Mouse (Mus musculus): Measurements from ENCODE around the gene Slc6a13.

Slc6a13 gene

GRCm38 (mm10) chr6:121299954-121300353 is at the start of gene Slc6a13:
Slc6a13 (plus strand) TSS chr6:121300227.
- DNase-seq (ENCODE audit: low read depth, low spot score), result peak; percentile 61

GRCm38 (mm10) chr6:121250406-121250805 is 49.6 kb upstream of the Slc6a13 start:
- no peak for DNase-seq (ENCODE audit: low read depth, low spot score)

- no peak for DNase-seq (ENCODE audit: low read depth, low spot score)
Observed at GRCm38 (mm10) chr6:121251256-121251655, 48.8 kb upstream of the Slc6a13 start.

GRCm38 (mm10) chr6:121260548-121260947 is 39.5 kb upstream of the Slc6a13 start:
- peak; percentile 52 for DNase-seq (ENCODE audit: low read depth, low spot score)

GRCm38 (mm10) chr6:121261233-121261632 is 38.8 kb upstream of the Slc6a13 start:
- DNase-seq (ENCODE audit: low read depth, low spot score), result no peak

- DNase-seq (ENCODE audit: low read depth, low spot score), result no peak
Observed at GRCm38 (mm10) chr6:121262004-121262403, 38.0 kb upstream of the Slc6a13 start.

- DNase-seq (ENCODE audit: low read depth, low spot score), result no peak
Observed at GRCm38 (mm10) chr6:121262496-121262895, 37.5 kb upstream of the Slc6a13 start.

- no peak for DNase-seq (ENCODE audit: low read depth, low spot score)
Observed at GRCm38 (mm10) chr6:121270156-121270555, 29.9 kb upstream of the Slc6a13 start.

- no peak for DNase-seq (ENCODE audit: low read depth, low spot score)
Observed at GRCm38 (mm10) chr6:121271707-121272074, 28.3 kb upstream of the Slc6a13 start.

DNA sequence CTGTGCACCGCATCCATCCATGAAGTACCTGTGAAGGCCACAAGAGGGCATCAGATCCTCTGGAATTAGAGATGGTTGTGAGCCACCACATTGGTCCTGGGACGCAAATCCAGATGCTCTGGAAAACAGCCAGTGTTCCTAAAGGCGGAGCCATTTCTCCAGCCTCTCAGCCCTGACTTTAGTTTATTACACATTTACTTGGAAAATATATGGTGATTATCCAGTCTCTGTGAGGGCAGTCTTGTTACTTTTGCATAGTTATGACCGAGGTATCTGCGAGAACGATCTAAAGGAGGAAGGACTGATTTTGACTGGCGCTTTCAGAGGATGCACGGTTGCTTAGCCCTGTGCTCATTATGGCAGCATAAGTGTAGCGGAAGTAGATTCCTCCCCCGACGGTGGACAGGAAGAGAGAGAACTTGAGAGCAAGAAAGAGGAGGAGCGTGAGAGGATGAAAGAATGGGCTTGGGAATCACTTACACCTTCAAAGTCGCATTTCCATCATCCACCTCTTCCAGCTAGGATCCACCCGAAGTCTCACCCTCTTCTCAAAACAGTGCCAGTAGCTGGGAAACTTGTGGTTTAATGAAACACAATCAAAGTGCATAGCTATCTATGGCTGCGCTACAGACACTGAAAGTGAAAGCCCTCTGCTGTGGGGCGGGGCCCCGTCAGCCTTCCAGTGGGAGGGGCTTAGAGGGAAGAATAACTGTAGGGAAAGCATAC is 27.8 kb upstream of the Slc6a13 start:
- peak; percentile 87 for DNase-seq (ENCODE audit: low read depth, low spot score)

GRCm38 (mm10) chr6:121274356-121274755 is 25.7 kb upstream of the Slc6a13 start:
- peak; percentile 39 for DNase-seq (ENCODE audit: low read depth, low spot score)

DNA sequence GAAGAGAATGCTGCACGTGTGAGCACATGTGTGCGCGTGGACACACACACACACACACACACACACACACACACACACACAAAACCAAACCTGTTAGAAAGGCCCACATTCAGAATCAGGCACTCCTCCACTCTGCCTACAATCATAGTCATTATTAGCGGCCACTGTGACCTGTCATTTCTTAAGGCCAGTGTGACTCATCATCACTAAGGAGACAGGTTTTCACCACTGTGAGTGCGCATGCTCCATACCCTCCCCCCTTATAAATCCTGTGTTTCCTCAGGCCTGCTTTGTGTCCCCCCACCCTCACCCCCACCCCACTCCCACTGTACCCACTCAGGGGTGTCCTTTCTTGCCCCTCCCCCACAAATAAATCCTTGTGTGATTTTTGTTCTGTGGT is 15.9 kb upstream of the Slc6a13 start:
- no peak for DNase-seq (ENCODE audit: low read depth, low spot score)

DNA sequence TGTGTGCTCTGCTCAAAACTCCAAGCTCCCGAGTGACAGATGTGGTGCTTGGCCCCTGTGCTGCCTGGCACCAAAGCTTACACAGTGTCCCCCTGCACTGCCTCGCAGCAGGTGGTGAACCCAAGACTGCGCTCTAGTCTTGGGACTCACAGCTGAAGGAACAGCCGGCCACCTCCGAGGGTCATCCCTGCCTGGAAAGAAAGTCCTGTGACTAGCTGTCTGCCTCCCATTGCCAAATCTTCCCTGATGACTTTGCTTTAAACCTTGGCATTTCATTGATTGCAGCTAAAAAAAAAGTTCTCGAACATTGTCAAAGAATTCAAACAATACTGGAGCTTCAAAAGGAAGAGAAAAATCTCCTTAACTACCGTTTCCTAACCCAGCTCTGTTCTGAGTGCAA is 710 bp upstream of the Slc6a13 start:
- DNase-seq (ENCODE audit: low read depth, low spot score), result no peak

- no peak for DNase-seq (ENCODE audit: low read depth, low spot score)
Observed at GRCm38 (mm10) chr6:121300504-121300903, 477 bp downstream of the Slc6a13 start.

DNA sequence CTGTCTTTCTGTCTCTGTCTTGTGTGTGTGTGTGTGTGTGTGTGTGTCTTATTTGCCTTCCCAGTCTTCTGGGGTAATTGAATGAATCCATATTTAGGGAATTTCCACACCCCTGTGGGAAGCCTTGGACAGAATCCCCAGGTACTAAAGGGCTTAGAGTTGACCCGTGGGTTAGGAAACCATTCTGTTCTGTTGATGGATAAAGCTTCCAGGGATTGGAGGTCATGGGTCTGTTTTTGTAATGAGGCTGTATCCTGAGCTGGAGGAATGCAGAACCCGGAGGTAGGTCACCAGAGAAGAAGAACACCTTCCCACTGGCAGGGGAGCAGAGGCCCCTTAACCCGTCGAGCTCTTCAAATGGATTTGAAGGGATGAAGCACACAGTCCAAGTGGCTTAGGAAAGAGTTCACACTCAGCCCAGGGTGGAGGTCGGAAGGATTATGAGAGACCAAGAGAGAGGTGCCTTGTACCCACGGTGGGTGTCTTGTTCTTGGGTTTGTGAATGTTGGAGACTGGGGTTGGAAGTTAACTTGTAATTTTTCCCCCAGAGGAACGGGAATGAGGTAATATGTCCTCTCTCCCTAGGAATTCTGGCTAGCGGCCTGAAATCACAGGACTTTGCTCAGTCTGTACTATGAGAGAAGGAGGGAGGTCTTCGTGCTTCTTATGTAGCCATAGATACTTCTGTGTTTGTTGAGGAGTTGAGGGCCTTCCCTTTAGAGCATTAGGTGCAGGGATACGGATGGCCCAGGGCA is 3.6 kb downstream of the Slc6a13 start:
- no peak for DNase-seq (ENCODE audit: low read depth, low spot score)

DNA sequence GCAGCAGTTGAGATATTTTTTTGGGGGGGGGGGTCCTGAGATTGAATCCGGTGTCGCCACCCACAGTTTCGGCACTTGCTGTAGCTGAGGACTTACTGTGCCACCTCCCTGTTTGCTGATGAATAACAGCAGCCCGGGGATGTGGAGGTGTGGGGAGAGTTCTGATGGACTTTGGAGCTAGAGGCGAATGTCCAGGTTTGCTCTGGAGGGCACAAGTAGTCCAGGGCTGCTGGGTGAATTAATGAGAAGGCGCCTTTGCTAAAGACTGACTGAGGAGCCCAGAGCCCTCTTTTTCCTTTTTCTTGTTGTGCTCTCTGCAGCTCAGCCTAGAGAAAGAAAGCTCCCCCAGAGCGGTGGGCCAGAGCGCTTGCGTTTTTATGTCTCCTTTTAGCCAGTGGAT is 4.6 kb downstream of the Slc6a13 start:
- DNase-seq (ENCODE audit: low read depth, low spot score), result no peak

- no peak for DNase-seq (ENCODE audit: low read depth, low spot score)
Observed at GRCm38 (mm10) chr6:121305571-121305970, 5.5 kb downstream of the Slc6a13 start.

- DNase-seq (ENCODE audit: low read depth, low spot score), result no peak
Observed at GRCm38 (mm10) chr6:121310984-121311383, 11.0 kb downstream of the Slc6a13 start.

DNA sequence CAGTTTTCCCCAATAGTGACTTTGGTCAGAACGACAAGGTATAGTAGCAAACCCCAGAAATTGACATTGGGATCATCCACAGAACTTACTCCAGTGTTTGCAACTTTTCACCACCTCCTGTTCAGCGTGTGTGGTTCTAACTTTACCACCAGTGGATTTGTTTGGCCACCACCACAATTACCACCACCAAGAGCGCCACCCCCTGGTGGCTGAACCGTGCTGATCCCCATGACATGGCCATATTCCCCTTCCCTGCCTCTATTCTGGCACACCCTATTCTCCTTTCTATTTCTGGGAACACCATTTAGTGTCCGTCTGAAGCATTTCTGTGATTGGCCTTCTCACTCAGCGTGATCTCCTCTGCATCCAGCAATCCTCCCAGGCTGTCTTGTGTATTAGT is 19.1 kb downstream of the Slc6a13 start:
- DNase-seq (ENCODE audit: low read depth, low spot score), result no peak

DNA sequence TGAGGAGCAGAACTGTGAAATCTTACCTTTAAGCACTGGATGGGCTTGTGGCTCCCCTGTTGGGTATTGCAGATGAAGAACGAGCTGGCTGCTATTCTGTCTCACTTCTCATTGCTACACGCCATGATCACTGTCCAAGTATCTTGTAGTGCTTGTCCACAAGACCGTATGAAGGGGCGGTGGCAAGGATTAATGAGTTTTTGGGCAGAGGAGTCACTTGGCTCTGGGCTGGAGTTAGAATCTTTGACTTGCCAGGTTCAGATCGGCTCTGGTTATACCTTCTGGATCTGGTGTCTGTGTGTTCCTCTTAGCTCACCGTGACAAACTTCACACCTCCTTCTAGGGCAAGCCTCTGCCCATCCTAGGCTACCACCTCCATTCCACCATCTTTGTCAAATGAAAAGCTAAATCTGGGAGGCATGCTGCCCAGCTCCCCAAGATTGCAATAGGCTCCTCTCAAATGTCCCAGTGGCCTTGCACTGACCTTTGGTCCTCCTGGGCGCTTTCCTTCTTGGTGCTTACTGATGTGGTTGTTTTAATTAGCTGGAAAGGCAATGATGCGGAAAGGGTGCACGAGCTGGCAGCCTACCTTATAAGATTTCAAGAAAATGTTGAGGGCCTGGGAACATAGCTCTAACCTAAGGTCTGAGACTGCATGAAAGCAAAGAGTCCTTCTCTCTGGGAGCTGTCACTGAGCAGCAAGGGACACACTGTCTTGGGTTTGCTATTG is 22.5 kb downstream of the Slc6a13 start:
- DNase-seq (ENCODE audit: low read depth, low spot score), result no peak

- DNase-seq (ENCODE audit: low read depth, low spot score), result no peak
Observed at GRCm38 (mm10) chr6:121325298-121325697, 25.3 kb downstream of the Slc6a13 start.

DNA sequence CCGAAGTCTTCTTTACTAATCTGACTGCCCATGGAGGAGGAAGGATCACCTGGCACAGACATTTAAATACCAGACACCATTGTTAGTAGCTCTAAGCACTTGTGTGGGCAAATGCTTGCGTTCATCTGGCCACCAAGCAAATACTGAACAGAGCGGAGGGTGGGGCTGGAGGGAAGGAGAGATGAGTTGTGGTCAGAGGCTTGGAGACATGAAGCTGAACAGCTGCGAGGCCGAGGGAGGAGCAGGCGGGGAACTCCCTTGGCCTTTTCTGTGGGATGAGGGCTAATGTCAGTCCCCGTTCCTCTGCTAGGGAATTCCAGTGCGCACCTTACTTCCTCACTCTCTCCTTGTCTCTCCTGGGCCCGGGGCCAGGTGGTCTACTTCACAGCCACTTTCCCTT is 25.7 kb downstream of the Slc6a13 start:
- DNase-seq (ENCODE audit: low read depth, low spot score), result no peak

Data from forelimb bud, embryonic 11.5 days (tissue).